Mouse (Mus musculus) common myeloid progenitor, adult 5-6 weeks (primary cell): ENCODE measurements around the gene Vgll4. TPM values are rescaled to one million over a fixed set of nuclear protein-coding genes. Genes with fewer than 3 reads are reported as not detected.
"Not testable (repeated sequence)": the region's sequence is repeated elsewhere in the genome, so short reads cannot be mapped to it uniquely, and the experiment has no call there.

ENCODE experiments used
- ATAC-seq: replicated peaks from 2 replicates; pipeline ENCODE4 v1.8.0; 2016; ENCODE audit warnings: low read depth, mild to moderate bottlenecking, moderate TSS enrichment, inconsistent platforms; ENCODE audit not compliant: poor library complexity, severe bottlenecking
- total RNA-seq: library from RNA; stranded (forward); fragments of 200-1000, 187-1606 nt; gene quantifications from 2 replicates; pipeline ENCODE4 v1.2.3, GENCODE M21; 2017

The Vgll4 gene
- total RNA-seq, 1 experiment from 2014 or later: 40.6 TPM

DNA sequence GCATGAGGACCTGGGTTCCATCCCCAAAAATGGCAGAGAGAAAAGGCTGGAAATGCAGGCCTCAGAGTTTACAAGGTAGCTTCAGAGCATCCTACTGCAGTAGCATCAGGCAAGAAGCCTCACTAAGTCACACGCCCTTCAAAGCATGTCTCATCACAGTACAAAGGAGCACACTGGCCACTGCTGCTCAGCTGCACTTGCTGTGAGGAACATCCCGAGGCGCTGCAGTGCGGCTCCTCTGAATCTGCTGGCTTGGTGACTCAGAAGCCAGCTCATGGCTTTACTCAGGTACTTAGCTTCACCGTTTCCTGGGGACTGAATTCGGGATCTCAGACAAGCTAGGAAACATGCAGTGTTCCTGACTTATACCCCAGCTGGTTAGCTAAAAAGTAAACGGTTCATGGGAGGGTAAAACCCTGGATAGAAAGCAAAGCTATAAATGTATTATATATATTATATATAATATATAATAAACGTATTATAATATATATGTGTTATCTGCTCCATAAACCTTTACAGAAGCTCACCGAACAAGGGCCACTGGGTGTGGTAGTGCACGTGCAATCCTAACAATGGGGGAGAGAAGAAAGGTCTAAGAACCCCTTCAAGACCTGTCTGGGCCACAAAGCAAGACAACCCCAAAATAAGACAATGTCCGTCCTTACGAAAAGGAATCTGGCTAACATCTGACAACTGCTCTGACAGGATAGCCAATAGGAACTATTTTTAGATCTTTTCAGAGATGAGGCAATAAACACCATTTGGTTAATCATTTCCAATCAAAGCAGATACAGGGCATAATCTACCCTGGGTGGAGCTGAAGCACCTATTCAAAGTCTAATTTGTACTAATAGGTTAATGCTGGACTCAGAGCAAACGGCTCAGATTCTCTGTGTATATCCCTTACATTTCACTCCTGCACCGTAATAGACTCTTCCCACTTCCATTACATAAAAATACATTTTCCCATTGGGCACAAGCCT is 25.0 kb downstream of the Vgll4 start:
- no peak for ATAC-seq

DNA sequence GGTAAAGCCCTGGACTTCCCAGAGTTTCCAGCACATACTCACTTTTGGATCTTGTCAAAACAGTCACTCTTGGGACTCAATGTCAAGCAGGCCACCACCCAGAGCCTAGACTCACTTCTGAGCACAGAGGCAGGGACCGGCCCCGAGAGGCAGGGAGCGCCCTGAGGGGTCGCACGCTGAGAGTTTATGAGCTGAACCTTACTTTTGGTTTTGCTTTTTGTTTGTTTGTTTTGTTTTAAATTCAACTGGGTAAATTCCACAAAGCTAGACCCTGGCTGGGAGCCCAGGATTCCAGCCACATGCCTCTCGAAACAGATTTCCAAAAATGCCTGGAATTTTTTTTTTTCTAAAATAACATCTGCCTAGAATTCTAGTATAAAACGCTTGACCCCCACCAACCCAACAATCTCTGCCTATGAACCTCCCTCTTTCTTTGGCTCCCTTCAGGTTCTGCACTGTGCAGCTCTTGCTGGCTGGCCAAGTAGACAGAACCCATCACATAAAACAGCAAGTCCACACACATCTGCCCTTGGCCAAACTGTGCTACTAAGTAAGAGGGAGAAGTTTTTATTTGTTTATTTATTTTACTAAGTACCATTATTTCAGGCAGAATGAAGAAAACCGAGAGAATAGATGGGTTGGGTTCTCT is 28.5 kb downstream of the Vgll4 start:
- ATAC-seq: no peak

DNA sequence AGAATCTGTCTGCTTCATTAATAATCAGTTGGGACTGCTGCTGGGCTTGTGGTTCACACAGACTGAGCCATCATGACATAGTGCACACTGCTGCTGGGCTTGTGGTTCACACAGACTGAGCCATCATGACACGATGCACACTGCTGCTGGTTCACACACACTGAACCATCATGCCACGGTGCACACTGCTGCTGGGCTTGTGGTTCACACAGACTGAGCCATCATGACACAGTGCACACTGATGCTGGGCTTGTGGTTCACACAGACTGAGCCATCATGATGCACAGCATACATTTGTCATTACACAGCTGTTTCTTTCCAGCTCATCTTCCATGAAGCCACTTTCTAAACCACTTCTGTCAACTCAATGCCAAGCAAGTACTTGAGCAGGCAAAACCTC is 30.1 kb downstream of the Vgll4 start:
- ATAC-seq: no peak

DNA sequence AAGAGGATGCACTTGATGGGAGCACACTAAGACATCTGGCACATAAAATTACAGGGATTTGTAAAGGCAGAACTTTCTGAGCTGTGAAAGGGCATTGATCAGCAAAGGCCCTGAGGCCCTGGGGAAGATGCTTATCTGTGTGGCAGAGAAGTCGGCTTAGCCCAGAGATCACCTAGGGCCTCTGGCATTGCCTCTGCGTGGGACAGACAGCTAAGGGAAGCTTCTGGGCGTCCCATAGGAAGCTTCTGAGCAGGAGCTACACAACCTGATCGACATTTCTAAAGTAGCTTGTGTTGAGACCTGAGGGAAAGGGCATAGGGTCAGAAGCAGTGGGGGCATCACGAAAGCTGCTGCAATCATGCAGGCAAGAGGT is 32.9 kb downstream of the Vgll4 start:
- no peak for ATAC-seq

DNA sequence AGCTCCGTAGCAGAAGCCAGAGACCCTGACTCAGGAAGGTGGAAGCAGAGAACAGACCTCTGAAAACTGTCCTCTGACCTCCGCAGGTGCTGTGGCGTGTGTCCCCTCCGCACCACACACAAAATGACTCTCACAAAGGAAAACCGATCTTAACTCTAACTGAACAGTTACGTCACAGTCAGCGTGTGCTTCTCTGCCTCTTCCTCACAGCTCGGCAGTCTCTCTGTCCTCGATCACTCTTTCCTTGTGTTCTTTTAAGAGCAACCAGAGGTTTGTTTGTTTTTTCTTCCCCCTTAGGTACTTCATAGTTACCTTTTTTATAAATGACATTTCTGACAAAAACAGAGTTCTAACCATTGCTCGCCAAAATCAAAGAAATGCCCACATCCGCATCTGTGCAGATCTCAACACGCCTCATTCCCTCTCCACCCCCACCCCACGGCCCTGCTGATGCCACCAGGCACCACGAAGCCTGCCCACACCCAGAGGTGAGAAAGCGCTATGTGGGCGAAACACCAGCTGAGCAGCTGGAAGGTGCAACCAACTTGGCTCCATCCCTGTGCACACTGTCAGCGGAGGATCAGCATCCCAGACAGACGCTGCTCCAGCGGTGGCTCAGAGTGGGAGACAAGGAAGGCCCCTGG is 33.4 kb downstream of the Vgll4 start:
- ATAC-seq: no peak

DNA sequence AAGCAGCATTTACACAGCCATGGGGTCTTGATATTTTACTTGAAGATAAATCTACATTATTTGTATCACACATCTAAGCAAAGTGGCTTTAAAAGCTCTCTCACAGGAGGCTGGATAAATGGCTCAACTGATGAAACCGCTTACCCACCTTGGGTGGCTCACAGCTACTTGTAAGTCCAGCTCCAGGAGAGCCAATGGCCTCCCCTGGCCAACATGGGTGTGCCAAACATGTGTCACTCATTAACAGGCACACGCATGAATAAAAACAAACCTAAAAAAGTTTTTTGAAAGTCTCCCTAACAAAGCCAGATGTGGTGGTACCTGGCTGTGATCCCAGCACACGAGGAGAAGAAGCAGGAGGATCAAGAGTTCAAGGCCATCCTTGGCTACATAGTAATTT is 34.4 kb downstream of the Vgll4 start:
- no peak for ATAC-seq

DNA sequence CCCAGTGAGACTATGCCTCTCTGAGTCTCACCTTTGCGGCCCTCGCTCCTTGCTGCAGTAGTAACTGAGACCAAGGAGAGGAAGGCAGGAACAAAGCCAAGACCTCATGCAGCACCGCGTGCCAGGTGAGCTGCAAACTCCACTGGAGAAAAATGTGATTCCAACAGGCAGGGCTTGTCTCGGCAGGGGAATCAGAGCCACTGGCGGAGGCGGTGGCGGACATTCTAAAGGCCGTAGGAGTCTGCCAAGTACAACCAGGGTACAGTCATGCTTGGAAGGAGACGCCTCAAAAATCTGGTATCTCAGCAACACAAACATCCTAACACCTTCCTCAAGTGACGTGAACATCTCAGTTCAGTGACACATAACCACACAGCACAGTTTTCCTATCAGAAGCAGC is 35.7 kb downstream of the Vgll4 start:
- no peak for ATAC-seq

DNA sequence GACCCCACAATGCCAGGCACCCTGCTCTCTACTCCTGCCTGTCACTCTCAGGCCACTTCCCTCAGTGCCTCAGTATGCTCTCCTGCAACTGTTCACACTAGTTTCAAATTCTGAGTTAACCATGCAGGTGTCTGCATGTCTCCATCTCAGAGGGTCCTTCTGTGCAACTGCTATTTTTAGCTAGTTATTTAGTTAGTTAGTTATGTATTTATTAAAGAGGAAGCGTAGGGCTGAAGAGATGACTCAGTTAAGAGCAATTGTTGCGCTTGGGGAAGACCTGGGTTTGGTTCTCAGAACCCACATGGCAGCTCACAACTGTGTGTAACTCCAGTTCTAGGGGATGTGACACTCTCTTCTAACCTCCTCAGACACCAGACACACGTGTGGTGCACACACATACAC is 36.8 kb downstream of the Vgll4 start:
- no peak for ATAC-seq

DNA sequence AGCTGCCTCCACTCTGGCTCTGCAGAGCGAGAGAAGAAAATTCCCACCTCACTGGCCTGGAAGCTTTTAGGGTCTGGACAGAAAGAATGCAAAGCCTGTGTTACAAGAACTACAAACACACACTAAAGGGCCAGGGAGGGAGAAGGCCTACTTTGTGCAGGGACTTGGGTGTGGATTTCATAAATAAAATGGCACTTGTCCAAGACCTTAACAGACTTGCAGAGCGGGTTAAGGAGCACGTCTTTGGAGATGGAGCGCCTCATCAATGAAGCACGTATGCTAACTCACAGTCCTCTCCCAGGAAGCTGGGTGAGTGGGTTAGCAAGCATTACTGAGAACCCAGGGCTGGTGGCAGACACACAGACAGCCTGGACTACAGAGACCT is 37.7 kb downstream of the Vgll4 start:
- ATAC-seq: no peak

DNA sequence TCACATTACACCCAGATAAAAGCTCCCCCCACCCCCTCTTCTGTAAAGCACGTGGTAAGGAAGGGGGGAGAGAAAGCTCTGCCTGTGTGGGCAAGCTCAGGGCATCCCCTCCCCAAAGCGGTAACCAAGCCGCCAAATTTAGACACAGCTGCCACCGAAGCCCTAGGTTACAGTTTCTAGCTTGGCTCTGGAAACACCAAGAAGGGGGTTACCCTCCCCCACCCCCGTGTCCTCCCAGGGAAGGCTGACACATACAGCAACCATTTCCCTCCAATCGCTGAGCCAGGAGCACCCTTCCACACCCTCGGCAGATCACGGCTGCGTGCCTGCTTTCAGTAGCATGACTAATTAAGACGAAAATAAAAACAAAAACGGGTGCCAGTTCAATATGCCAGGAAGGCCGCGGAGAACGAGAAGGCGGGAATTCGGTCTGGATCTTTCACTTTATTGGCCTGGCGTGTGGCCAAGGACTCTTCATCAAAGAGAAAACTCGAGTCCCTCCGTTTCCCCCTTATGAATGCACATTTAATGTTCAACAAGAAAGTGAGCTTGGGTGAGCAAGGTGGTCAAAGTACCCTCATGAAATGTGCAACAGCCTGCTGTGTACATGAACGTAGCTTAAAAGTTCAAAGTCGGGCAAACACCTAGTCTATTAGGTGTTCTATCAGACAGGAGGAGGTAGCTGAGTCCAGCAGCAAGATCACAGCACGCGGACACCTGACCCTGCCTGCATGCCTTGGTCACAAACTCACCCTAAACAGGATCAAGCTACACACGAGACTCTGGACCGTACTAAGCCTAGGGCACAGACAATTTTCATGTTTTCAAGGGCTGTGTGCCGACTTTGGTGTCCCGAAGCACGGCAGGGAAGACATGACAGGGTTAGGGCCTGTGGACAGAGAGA is 38.3 kb downstream of the Vgll4 start:
- ATAC-seq: no peak

DNA sequence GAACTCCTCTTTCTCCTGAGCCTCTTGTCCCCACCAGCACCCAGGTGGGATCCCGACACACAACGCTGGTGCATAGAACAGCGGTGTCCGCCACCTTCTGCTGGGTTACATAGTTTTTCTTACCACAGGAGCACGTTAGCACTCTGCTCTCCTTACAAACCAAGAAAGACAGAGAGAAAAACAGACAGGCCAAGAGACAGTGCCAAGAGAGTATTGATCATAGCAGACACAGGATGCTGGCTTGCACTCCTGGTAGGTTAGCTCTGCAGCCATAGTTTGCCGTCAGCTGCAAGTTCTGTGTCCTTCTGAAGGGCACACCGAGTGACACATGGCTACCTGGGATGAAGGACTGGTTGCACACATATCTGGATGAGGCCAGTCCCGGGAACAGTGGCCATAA is 39.1 kb downstream of the Vgll4 start:
- no peak for ATAC-seq

DNA sequence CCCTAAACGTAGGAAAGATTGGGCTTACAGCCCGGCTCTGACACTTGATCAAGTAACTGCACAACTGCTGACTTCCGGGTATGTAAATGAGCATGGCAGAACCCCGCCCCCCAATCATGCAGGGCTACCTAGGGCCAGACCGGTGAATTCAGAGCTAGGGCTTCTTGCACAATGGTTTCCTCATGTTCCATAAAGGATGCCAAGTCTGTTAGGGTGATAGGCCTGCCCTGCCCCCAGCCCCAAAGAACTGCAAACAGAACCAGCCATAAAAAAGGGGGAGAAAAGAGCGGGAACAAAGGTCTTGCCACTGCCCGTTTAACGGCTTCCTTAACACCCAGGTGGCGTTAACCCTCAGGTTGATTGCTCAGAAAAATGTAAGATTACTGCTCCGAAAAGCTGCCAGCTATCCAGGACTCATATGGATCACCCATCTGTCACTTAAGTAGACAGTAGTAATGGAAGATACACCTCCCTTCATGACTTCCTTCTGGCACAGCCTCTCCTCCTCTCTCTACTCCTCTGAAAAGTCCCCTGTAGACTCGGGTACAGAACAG is 39.7 kb downstream of the Vgll4 start:
- peak; percentile 78 for ATAC-seq

DNA sequence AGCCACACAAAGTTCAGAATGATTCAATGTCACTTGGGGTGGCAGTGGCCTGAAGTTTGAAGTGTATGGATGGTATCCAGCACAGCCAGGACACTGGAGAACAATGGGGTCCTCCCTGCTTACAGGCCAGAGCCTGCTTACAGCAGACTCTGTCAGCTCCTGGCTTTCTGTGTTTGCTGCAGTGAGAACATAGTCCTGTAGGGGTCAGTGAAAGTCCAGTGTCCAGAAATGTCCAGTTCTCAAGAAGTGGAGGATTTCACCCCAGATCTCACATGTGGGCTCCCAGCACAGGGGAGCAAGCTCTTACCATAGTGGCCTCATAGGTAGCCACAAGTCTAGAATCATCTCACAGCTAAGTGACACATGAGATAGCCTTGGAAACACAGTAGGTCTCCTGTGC is 40.4 kb downstream of the Vgll4 start:
- ATAC-seq: peak; percentile 48

DNA sequence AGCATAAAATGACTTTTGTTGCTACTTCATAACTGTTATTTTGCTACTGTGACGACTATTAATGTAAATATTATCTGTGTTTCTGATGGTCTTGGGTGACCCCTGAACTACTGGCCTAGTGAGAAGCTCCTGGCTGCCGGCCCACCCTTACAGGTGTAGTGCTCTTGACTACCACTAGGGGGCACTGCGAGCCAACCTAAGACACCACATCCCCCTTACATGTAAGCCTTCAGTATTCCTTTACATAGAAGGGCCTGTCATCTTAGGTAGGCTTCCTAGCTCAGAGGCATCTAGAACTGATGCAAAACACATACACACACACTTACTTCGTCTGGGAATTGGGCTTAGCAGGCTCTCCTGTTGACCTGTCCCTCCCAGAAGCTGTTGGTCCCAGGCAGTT is 41.3 kb downstream of the Vgll4 start:
- ATAC-seq: peak; percentile 73

DNA sequence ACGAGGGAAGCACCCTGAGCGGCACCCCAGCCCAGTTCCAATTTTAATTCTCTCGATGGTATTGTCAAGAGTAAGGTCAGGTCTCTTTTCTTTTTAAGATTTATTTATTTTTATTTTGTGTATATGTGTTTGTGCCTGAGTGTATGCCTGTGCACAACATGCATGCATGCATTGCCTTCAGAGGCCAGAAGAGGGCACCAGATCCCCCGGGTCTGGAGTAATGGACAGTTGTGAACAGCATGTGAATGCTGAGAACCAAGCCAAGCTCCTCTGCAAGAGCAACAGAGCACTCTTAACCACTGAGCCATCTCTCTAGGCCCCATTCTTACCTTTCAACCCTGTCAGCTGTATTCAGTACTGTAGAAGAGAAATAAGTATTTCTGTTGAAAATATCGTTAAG is 42.4 kb downstream of the Vgll4 start:
- ATAC-seq: no peak

DNA sequence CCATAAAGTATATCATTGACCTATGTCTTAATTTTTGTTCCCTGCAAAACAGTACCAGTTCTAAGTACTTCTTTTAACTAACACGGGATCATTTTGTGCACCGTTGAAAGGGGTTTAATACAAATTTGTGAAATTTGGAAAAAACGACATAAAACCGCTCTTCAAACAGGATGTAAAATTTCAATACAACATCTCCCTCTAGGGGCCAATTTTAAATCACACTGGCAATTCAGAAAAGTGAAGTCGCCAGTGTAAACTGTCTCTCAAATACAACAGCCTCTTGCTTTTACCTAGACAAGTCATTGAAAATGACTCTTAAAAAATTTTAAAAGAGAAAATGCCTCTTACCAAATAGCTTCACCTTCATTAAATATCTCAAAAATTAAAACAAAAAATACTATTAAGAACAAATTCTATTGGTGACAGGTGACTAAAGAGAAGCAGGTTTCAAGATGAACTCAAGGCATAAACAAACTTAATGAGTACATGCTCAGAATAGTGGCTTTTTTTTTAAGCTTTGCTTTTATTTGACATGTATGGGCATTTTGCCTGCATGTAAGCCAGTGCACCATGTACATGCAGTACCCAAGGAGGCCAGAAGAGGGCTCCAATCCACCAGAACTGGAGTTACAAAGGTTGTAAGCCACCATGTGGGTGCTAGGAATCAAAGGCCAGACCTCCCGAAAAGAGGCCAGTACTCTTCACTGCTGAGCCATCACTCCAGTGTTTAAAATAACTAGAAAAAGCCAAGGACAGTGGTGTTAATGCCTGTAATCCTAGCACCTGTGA is 43.2 kb downstream of the Vgll4 start:
- ATAC-seq: no peak

DNA sequence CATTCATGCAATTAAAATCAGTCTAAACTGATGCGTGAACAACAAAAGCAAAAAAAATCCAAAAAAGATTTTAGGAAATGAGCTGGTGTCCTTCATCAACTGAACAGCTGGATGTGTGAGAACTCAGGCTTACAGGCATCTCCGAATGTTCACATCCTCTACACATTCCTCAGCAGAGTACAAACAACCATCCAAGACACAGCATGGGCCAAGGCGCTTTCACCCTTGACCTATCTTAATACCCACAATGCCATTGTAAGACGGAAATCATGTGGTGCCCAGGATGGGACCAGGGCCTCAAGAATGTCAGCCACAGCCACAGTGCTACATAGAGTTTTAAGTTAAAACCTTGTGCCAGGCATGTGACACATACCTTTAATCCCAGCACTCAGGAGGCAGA is 44.6 kb downstream of the Vgll4 start:
- ATAC-seq: no peak

DNA sequence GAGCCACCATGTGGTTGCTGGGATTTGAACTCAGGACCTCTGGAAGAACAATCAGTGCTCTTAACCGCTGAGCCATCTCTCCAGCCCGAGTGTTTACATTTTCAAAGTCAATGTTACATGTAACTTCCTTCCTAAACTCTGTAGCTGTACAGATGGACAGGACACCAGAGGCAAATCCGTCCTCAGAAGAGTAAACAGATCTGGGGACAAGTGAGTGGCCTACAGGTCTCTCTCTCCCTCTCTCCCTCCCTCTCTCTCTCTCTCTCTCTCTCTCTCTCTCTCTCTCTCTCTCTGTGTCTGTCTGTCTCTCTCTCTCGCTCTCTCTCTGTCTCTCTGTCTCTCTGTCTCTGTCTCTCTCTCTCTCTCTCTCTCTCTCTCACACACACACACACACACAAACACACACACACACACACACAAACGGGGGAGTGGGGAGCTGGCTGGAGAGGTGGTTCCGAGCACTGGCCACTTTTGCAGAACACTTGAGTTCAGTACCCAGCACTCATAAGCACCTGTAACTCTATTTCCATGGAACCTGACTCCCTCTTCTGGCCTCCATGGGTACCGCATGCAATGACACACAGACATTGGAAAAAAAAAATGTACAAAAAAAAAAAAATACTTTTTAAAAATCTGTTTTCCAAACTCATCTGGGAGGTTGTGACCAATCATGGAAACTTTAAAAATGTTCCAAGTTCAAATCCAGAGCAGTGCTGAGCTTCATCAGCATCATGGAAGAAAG is 47.3 kb downstream of the Vgll4 start:
- ATAC-seq: not testable (repeated sequence)
